Mouse (Mus musculus) cerebellum, postnatal 14 days (tissue): ENCODE measurements around the gene Il1rapl2.
"Not testable (repeated sequence)": the region's sequence is repeated elsewhere in the genome, so short reads cannot be mapped to it uniquely, and the experiment has no call there.

Experiments
- DNase-seq, 2 experiments: peaks; one replicate each; pipeline ENCODE4 v3.0.0; 2021; ENCODE audit warnings: mixed read lengths in 2 of 2

Gene Il1rapl2

GRCm38 (mm10) chrX:138234626-138235025 lies 664.2 kb downstream of the Il1rapl2 start:
- no peak for DNase-seq

- not testable (repeated sequence) for DNase-seq
Observed at GRCm38 (mm10) chrX:138348736-138349135, 778.3 kb downstream of the Il1rapl2 start.

- no peak for DNase-seq
Observed at GRCm38 (mm10) chrX:138433794-138434193, 863.4 kb downstream of the Il1rapl2 start.

- no peak for DNase-seq
Observed at GRCm38 (mm10) chrX:138437939-138438338, 867.5 kb downstream of the Il1rapl2 start.

GRCm38 (mm10) chrX:138449856-138450255 lies 879.4 kb downstream of the Il1rapl2 start:
- no peak for DNase-seq

- DNase-seq = no peak
Observed at GRCm38 (mm10) chrX:138478488-138478887, 908.1 kb downstream of the Il1rapl2 start.

- DNase-seq = no peak
Observed at GRCm38 (mm10) chrX:138500510-138500909, 930.1 kb downstream of the Il1rapl2 start.

GRCm38 (mm10) chrX:138505049-138505448 lies 934.6 kb downstream of the Il1rapl2 start:
- DNase-seq = no peak

GRCm38 (mm10) chrX:138620106-138620505 lies 1049.7 kb downstream of the Il1rapl2 start:
- DNase-seq = no peak

- peak in 1 of 2 experiments; percentile 6 for DNase-seq
Observed at GRCm38 (mm10) chrX:138625311-138625710, 1054.9 kb downstream of the Il1rapl2 start.

- DNase-seq = no peak
Observed at GRCm38 (mm10) chrX:138722372-138722771, 1152.0 kb downstream of the Il1rapl2 start.

- no peak for DNase-seq
Observed at GRCm38 (mm10) chrX:138800958-138801357, 1230.5 kb downstream of the Il1rapl2 start.

GRCm38 (mm10) chrX:138831876-138832275 lies 1261.5 kb downstream of the Il1rapl2 start:
- no peak for DNase-seq

GRCm38 (mm10) chrX:138833894-138834293 lies 1263.5 kb downstream of the Il1rapl2 start:
- DNase-seq = no peak

GRCm38 (mm10) chrX:138838381-138838780 lies 1268.0 kb downstream of the Il1rapl2 start:
- DNase-seq = no peak
